Mouse (Mus musculus) stomach, embryonic 16.5 days (tissue): ENCODE measurements around the gene Ssu72. TPM values are rescaled to one million over a fixed set of nuclear protein-coding genes. Genes with fewer than 3 reads are reported as not detected.
"Not testable (repeated sequence)": the region's sequence is repeated elsewhere in the genome, so short reads cannot be mapped to it uniquely, and the experiment has no call there.

Experiments used
- ATAC-seq: fragments of 200-750 bp; cut with Nextera tagmentation; 2 replicates; pipeline ENCODE4 v1.8.0; 2017; ENCODE audit warnings: moderate number of reproducible peaks, moderate TSS enrichment; ENCODE audit not compliant: insufficient read depth, low FRiP score
- H3K27ac ChIP-seq: fragments of 300-500 bp; sonication (generic); 2 replicates; pipeline ENCODE4 v1.5.1; 2014; ENCODE audit warnings: low read length
- H3K27me3 ChIP-seq: fragments of 300-500 bp; sonication (generic); 2 replicates; pipeline ENCODE4 v1.6.1; 2014; ENCODE audit warnings: low read length, control low read depth, mixed read lengths; ENCODE audit not compliant: control insufficient read depth, insufficient read depth
- H3K36me3 ChIP-seq: fragments of 300-500 bp; sonication (generic); 2 replicates; pipeline ENCODE4 v1.6.1; 2014; ENCODE audit warnings: low read length; ENCODE audit not compliant: control insufficient read depth, insufficient read depth
- H3K4me1 ChIP-seq: fragments of 300-500 bp; sonication (generic); 2 replicates; pipeline ENCODE4 v1.6.1; 2014; ENCODE audit warnings: low read length, control low read depth, mixed read lengths; ENCODE audit not compliant: control insufficient read depth, insufficient read depth
- H3K4me2 ChIP-seq: fragments of 300-500 bp; sonication (generic); 2 replicates; pipeline ENCODE4 v1.6.1; 2014; ENCODE audit warnings: low read depth, low read length, mixed read lengths
- H3K4me3 ChIP-seq: fragments of 300-500 bp; sonication (generic); replicated peaks from 2 replicates; pipeline ENCODE4 v1.5.1; 2014; ENCODE audit warnings: mild to moderate bottlenecking, low read length
- H3K9ac ChIP-seq: fragments of 300-500 bp; sonication (generic); 2 replicates; pipeline ENCODE4 v1.6.1; 2014; ENCODE audit warnings: low read length
- H3K9me3 ChIP-seq: fragments of 300-500 bp; sonication (generic); replicated peaks from 2 replicates; pipeline ENCODE4 v1.6.1; 2016; ENCODE audit warnings: low read length, control low read depth; ENCODE audit not compliant: control insufficient read depth
- WGBS: fragments of 180-500 bp; shearing (Covaris S2); extraction: QIAGEN DNeasy Blood & Tissue Kit; methylation state at CpG from one replicate; pipeline ENCODE4 v1.1.7; 2014; 5-methylcytosine and 5-hydroxymethylcytosine counted together
- polyA plus RNA-seq: library from polyadenylated mRNA; unstranded; fragments of >200 nt; fragmentation: Nextera tagmentation; extraction: Ambion mirVana; gene quantifications from 2 replicates; pipeline ENCODE4 v1.2.1, GENCODE M21; 2015

Ssu72 gene
- polyA plus RNA-seq, 1 experiment from 2014 or later, result 132 TPM

- no peak overlapping the region for H3K9ac ChIP-seq
- no peak for ATAC-seq
- no peak overlapping the region for H3K4me2 ChIP-seq
- H3K27me3 ChIP-seq, result no peaks in the 10 kb centered on the region
- peaks cover 11% of the 10 kb centered on the region for H3K4me1 ChIP-seq
- H3K4me3 ChIP-seq, result no peak overlapping the region
- H3K36me3 ChIP-seq, result 0 out of 2 replicates have a peak, but pooled peaks cover 16% of the 10 kb centered on the region
- H3K27ac ChIP-seq, result no peak overlapping the region
- no peaks in the 10 kb centered on the region for H3K9me3 ChIP-seq
- 83% methylated on average over 37 of the region's 37 CpGs for WGBS
Measured at GRCm38 (mm10) chr4:155739741-155740636, 35.4 kb downstream of the Ssu72 start.

DNA sequence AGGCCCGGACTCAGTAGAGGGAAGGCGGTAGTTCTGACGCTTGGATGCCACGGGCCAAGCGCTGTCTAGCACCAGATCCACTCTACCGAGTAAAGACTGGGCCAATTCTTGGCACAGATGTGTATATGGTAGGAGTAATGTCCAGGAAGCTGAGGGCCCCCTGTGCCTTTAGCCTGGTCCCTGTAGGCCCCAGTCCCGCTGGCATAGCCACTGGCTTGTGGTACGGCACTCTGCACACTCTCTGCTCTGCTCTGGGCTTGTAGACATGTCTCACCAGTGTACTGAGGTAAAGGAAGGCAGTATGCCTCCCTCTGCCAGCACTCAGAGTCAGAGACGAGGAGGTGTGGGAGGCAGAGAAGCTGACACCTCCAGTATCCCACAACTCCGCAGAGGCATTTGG, 36.1 kb downstream of the Ssu72 start:
- H3K9me3 ChIP-seq, H3K4me3 ChIP-seq, ATAC-seq, H3K4me1 ChIP-seq, H3K9ac ChIP-seq, H3K27ac ChIP-seq, H3K4me2 ChIP-seq, H3K27me3 ChIP-seq: not testable (repeated sequence)
- peaks cover 16% of the 10 kb centered on the region; the same call in 1 of the 2 replicates for H3K36me3 ChIP-seq
- 87% methylated on average over 10 of the region's 10 CpGs for WGBS

DNA sequence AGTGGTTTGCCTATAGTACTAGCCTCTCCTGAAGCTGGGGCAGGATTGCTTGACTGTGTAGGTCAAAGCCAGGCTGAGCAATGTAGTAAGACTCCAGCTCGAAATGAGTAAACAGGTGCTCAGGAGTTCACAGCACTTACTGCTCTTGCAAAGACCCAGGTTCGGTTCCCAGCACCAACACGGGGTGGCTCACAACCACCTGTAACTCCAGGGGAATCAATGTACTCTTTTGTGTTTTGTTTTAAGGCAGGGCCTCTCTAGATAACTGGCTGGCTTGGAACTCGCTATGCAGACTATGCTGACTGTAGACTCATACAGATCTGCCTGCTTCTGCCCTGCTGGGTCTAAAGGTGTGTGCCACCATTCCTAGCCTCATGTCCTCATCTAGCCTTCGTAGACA, 38.1 kb downstream of the Ssu72 start:
- H3K36me3 ChIP-seq, result peaks cover 20% of the 10 kb centered on the region; the same call in 1 of the 2 replicates
- ATAC-seq, result no peak
- WGBS, result 92% methylated on average over 5 of the region's 5 CpGs
- H3K4me1 ChIP-seq, result no peaks in the 10 kb centered on the region
- H3K9ac ChIP-seq, result no peak overlapping the region
- H3K9me3 ChIP-seq, result no peaks in the 10 kb centered on the region
- no peak overlapping the region for H3K4me2 ChIP-seq
- no peak overlapping the region for H3K4me3 ChIP-seq
- no peaks in the 10 kb centered on the region for H3K27me3 ChIP-seq
- H3K27ac ChIP-seq, result no peak overlapping the region

DNA sequence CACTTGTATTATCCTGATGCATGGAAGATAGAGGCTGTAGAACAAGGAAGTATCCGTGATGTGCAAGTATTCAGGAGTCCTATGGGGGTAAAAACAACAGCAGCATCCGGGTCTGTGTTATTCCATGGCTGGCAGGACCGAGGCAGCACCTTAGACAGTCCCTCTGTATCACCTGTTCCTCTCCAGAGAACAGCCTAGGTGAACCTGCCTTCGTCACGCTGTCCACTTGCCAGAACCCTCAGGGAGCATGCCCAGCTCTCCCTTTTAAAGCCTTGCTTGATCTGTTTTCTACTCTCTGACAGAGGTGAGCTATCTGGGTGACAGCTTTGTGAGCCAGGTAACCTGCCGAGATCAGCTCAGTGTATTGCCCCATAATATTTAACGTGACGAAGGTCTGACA, 39.9 kb downstream of the Ssu72 start:
- H3K4me1 ChIP-seq, result no peaks in the 10 kb centered on the region
- WGBS, result 89% methylated on average over 8 of the region's 8 CpGs
- H3K4me2 ChIP-seq, result no peak overlapping the region
- H3K36me3 ChIP-seq, result peaks cover 20% of the 10 kb centered on the region; the same call in 1 of the 2 replicates
- H3K9me3 ChIP-seq, result no peaks in the 10 kb centered on the region
- H3K9ac ChIP-seq, result no peak overlapping the region
- ATAC-seq, result no peak
- H3K27ac ChIP-seq, result no peak overlapping the region
- no peak overlapping the region for H3K4me3 ChIP-seq
- no peaks in the 10 kb centered on the region for H3K27me3 ChIP-seq

DNA sequence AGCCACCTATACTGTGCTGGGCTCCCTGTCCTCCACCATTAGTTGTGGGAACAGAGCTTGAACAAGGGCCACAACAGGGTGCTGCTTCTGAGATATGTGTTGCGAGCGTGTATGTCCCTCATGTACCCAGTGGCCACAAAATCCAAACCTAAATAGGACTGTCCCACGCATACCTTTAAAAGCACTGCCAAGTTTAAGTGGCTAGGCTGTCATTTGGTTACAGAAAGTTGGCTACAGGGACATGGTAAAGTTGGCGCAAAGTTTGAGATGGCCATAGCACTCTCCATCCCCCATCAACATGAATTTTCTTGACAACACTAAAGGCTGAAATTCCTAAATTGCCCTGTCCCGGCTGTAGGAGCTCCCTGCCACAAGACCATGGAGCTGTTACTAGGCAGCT, 40.5 kb downstream of the Ssu72 start:
- Histone ChIP-seq H3K4me1 (no peaks in the 10 kb centered on the region), H3K9me3 (no peaks in the 10 kb centered on the region), H3K36me3 (peaks cover 15% of the 10 kb centered on the region; the same call in 1 of the 2 replicates), H3K4me2 (no peak overlapping the region), H3K9ac (no peak overlapping the region), H3K27ac (no peak overlapping the region), H3K27me3 (no peaks in the 10 kb centered on the region), H3K4me3 (no peak overlapping the region)
- ATAC-seq, result no peak
- WGBS, result 91% methylated on average over 5 of the region's 5 CpGs

- no peak overlapping the region for H3K4me2 ChIP-seq
- H3K9ac ChIP-seq, result no peak overlapping the region
- H3K36me3 ChIP-seq, result peaks cover 10% of the 10 kb centered on the region; the same call in 1 of the 2 replicates
- H3K27ac ChIP-seq, result no peak overlapping the region
- H3K9me3 ChIP-seq, result no peaks in the 10 kb centered on the region
- no peak overlapping the region for H3K4me3 ChIP-seq
- no peaks in the 10 kb centered on the region for H3K4me1 ChIP-seq
- no peak for ATAC-seq
- no peaks in the 10 kb centered on the region for H3K27me3 ChIP-seq
- 82% methylated on average over 8 of the region's 8 CpGs for WGBS
Measured at GRCm38 (mm10) chr4:155746036-155746548, 41.5 kb downstream of the Ssu72 start.

DNA sequence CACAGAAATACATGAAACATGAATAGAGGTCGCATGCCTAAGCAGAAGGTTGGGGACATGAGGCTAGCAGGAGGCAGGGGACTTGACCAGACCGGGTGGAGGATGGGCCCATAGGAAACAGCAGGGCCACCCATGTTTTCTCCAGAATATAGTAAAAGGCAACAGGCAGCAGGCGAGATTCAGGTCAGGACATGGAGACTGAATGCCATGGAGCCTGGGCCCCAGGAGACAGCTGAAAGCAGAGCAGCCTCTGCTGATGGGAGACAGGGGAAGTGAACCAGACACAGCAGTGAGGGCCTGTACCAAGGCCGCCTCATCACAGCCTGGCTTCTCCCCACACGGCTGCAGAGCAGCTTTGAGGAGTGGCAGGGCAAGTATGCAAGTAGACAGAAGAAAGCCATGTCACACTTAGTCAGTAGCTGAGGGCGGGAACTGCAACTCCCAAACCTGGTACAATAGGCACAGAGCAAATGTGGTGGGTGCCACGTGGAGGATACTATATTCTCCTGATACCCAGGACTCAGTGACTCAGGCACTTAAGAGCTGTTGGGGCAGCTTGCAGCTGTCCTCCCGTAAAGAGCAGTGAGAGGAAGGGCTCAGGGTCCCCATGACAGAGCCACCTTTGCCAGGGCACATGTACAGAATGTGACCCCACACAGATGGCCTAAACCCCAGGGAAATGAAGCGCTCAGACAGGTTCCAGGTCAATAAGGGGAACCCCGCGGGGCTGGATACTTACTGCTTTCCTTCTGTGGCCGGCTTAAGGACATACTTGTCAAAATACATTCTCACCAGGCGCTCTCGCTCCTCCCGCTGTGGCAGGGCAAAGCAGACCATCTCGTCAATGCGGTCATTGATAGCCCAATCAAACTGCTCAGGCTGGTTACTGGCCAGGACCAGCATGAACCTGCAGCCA, 42.2 kb downstream of the Ssu72 start:
- 88% methylated on average over 17 of the region's 17 CpGs for WGBS
- ATAC-seq, result no peak
- no peaks in the 10 kb centered on the region for H3K9me3 ChIP-seq
- H3K4me2 ChIP-seq, result no peak overlapping the region
- H3K36me3 ChIP-seq, result peaks cover 10% of the 10 kb centered on the region; the same call in 1 of the 2 replicates
- H3K9ac ChIP-seq, result no peak overlapping the region
- H3K4me3 ChIP-seq, result no peak overlapping the region
- no peaks in the 10 kb centered on the region for H3K27me3 ChIP-seq
- no peaks in the 10 kb centered on the region for H3K4me1 ChIP-seq
- H3K27ac ChIP-seq, result no peak overlapping the region

GRCm38 (mm10) chr4:155757011-155757410, 52.4 kb downstream of the Ssu72 start:
- 94% methylated on average over 12 of the region's 12 CpGs for WGBS
- no peak for ATAC-seq
- peaks cover 14% of the 10 kb centered on the region; the same call in 1 of the 2 replicates for H3K36me3 ChIP-seq

More at GRCm38 (mm10) chr4:155757011-155757410, 52.4 kb downstream of the Ssu72 start:
- H3K9me3 ChIP-seq, result no peaks in the 10 kb centered on the region
- no peak overlapping the region for H3K4me2 ChIP-seq
- H3K4me1 ChIP-seq, result peaks cover 15% of the 10 kb centered on the region
- H3K27me3 ChIP-seq, result no peaks in the 10 kb centered on the region
- no peak overlapping the region for H3K9ac ChIP-seq
- no peak overlapping the region for H3K27ac ChIP-seq
- H3K4me3 ChIP-seq, result no peak overlapping the region
